In the genomic region with DNA sequence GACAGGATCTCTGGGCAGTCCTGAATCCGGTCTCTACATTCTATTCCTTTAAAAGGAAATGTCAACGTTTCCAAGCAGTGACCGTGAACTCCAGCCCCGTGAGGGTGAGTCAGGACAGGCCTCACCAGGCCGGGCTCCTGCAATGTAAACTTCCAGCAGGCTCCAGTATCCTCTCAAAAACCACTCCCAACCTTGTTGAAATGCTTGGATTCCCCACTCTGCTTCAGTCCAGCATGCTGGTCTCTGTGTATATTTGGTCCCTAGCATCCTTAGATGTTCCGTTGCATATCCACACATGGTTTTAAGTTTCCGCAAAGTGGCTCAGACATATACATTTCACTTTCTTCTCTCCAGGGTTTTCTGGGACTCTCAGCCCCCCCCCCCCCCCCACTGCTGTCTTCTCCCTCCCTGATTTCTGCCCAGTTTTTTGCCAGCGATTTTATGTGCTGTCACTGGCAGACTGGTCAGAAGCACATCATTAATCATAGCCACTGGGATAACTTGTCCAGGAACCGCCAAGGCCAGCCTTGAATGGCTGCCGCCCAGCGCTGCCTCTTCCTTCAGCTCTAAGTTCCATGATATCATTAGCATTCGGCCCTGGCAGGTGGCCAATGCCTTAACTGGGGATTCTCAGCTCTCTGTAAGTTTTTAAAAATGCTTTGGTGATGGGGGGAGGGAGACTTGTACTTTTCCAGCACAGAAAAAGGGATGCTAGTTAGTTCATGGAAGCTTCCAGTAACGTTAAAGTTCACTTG, we compare ENCODE assay signal across 7 mouse cellular contexts.
DNase-seq lines count a peak whose midpoint lies in the region; ATAC-seq and TF ChIP-seq lines count a peak whose summit lies in the region.

No protein-coding gene starts in this region.

- H3K9ac ChIP-seq in intestine, embryonic 16.5 days (ENCODE audit: low read depth, low read length), result no peak overlapping the region
- no peak overlapping the region for H3K9ac ChIP-seq in liver, embryonic 16.5 days (ENCODE audit: low read depth, low read length)

- WGBS in intestine, embryonic 16.5 days, result 27% methylated on average over 13 of the region's 13 CpGs
- WGBS in liver, embryonic 16.5 days (ENCODE audit: insufficient replicate concordance), result 49% methylated on average over 13 of the region's 13 CpGs

- no peak overlapping the region for H3ac ChIP-seq in C2C12 (ENCODE audit: control insufficient read depth, insufficient read length, low read depth)

- H3K79me3 ChIP-seq in C2C12 (ENCODE audit: low read depth), result no peaks in the 10 kb centered on the region

- peaks cover 20% of the 10 kb centered on the region for H3K4me1 ChIP-seq in intestine, embryonic 16.5 days (ENCODE audit: control insufficient read depth, insufficient read depth, low read length)
- no peaks in the 10 kb centered on the region for H3K4me1 ChIP-seq in liver, embryonic 16.5 days (ENCODE audit: control insufficient read depth, low read depth, low read length)

- H3K79me2 ChIP-seq in C2C12 (ENCODE audit: control insufficient read depth, insufficient read depth), result no peaks in the 10 kb centered on the region

- H3K9me3 ChIP-seq in intestine, embryonic 16.5 days (ENCODE audit: control insufficient read depth, low read length), result no peaks in the 10 kb centered on the region
- H3K9me3 ChIP-seq in liver, embryonic 16.5 days (replicated peaks; ENCODE audit: control insufficient read depth, low read length), result no peaks in the 10 kb centered on the region

- peak; percentile 91 for DNase-seq in adrenal gland, adult 8-10 months
- peak; percentile 86 for DNase-seq in gastrocnemius, postnatal 14 days
- DNase-seq in right cerebral cortex, adult 18-20 months, result peak; percentile 26

- intact Hi-C loops in gastrocnemius, postnatal 14 days (cut with DNase I; ENCODE audit: low total_unique reads), result no loop called here

- H3K27me3 ChIP-seq in C2C12 (ENCODE audit: control insufficient read depth, insufficient read depth, insufficient read length), result no peaks in the 10 kb centered on the region
- no peaks in the 10 kb centered on the region for H3K27me3 ChIP-seq in intestine, embryonic 16.5 days (replicated peaks; ENCODE audit: control insufficient read depth, insufficient read depth, low read length)
- no peaks in the 10 kb centered on the region for H3K27me3 ChIP-seq in liver, embryonic 16.5 days (ENCODE audit: control insufficient read depth, insufficient read depth, low read depth, low read length)

- no peak overlapping the region for H3K4me3 ChIP-seq in C2C12 (ENCODE audit: insufficient read depth, poor library complexity, severe bottlenecking)
- H3K4me3 ChIP-seq in intestine, embryonic 16.5 days (ENCODE audit: low read length), result no peak overlapping the region
- H3K4me3 ChIP-seq in liver, embryonic 16.5 days (ENCODE audit: low read depth, low read length), result no peak overlapping the region

- H3K27ac ChIP-seq in intestine, embryonic 16.5 days (ENCODE audit: low read length), result peak overlapping the region; percentile 72
- H3K27ac ChIP-seq in liver, embryonic 16.5 days (ENCODE audit: low read length), result no peak overlapping the region

- H3K36me3 ChIP-seq in C2C12 (ENCODE audit: control insufficient read depth, insufficient read depth), result no peaks in the 10 kb centered on the region
- no peaks in the 10 kb centered on the region for H3K36me3 ChIP-seq in intestine, embryonic 16.5 days (ENCODE audit: control insufficient read depth, insufficient read depth, low read length)
- H3K36me3 ChIP-seq in liver, embryonic 16.5 days (ENCODE audit: control insufficient read depth, insufficient read depth), result no peaks in the 10 kb centered on the region

- H3K4me2 ChIP-seq in intestine, embryonic 16.5 days (ENCODE audit: low read depth, low read length), result no peak overlapping the region
- no peak overlapping the region for H3K4me2 ChIP-seq in liver, embryonic 16.5 days (ENCODE audit: low read depth, low read length)

- peak; percentile 58 for ATAC-seq in intestine, embryonic 16.5 days
- 0 out of 2 replicates have a peak, but pooled peaks have one; percentile 27 for ATAC-seq in liver, embryonic 16.5 days (ENCODE audit: low read depth)
- ATAC-seq in megakaryocyte progenitor cell, adult 5-6 weeks (replicated peaks; ENCODE audit: poor library complexity), result no peak

- no peak for TF ChIP-seq CTCF in C2C12 (IDR thresholded peaks at IDR 0.05; ENCODE audit: control insufficient read depth, insufficient read depth, insufficient read length)

TF ChIP-seq in C2C12, 6 proteins besides CTCF, POLR2A, EP300 and RAD21:
- TF ChIP-seq FOSL1 (IDR thresholded peaks at IDR 0.05; ENCODE audit: insufficient read depth, low read length, poor library complexity, severe bottlenecking) (no peak), MAX (IDR thresholded peaks at IDR 0.05) (peak; percentile 16)

Comparison
In these comparisons a context has a peak if more than half of its experiments do, and no peak if none do; other contexts are left out.
1. DNase-seq: peak in every context shown above with its lines; median percentile 91 in adrenal gland, adult 8-10 months; 86 in gastrocnemius, postnatal 14 days; 26 in right cerebral cortex, adult 18-20 months.